Mouse (Mus musculus) kidney, postnatal 0 days (tissue): ENCODE results near the gene Rbpms2. TPM values are rescaled to one million over a fixed set of nuclear protein-coding genes. Genes with fewer than 3 reads are reported as not detected.

ENCODE experiments used
- ATAC-seq: fragments of 200-750 bp; cut with Nextera tagmentation; replicated peaks from 2 replicates; pipeline ENCODE4 v1.8.0; 2017; ENCODE audit warnings: low read depth, moderate number of reproducible peaks, moderate TSS enrichment, moderate library complexity; ENCODE audit not compliant: low FRiP score
- DNase-seq: peaks from one replicate; pipeline ENCODE4 v3.0.0-alpha.2; 2016; ENCODE audit warnings: low spot score
- H3K27ac ChIP-seq: fragments of 300-500 bp; sonication (generic); 2 replicates; pipeline ENCODE4 v1.5.1; 2014; ENCODE audit warnings: mild to moderate bottlenecking
- H3K27me3 ChIP-seq: fragments of 300-500 bp; sonication (generic); 2 replicates; pipeline ENCODE4 v1.6.1; 2014; ENCODE audit warnings: low read length, mixed read lengths; ENCODE audit not compliant: insufficient read depth
- H3K36me3 ChIP-seq: fragments of 300-500 bp; sonication (generic); 2 replicates; pipeline ENCODE4 v1.6.1; 2014; ENCODE audit warnings: low read length, mixed read lengths; ENCODE audit not compliant: insufficient read depth
- H3K4me1 ChIP-seq: fragments of 300-500 bp; sonication (generic); replicated peaks from 2 replicates; pipeline ENCODE4 v1.6.1; 2014; ENCODE audit warnings: antibody characterized with exemption, low read length, mixed read lengths; ENCODE audit not compliant: insufficient read depth
- H3K4me2 ChIP-seq: fragments of 300-500 bp; sonication (generic); 2 replicates; pipeline ENCODE4 v1.6.1; 2014; ENCODE audit warnings: mild to moderate bottlenecking, low read length, moderate library complexity, mixed read lengths
- H3K4me3 ChIP-seq: fragments of 300-500 bp; sonication (generic); replicated peaks from 2 replicates; pipeline ENCODE4 v1.5.1; 2014; ENCODE audit warnings: low read depth, low read length
- H3K9ac ChIP-seq: fragments of 300-500 bp; sonication (generic); 2 replicates; pipeline ENCODE4 v1.6.1; 2014; ENCODE audit warnings: low read depth, low read length
- H3K9me3 ChIP-seq: fragments of 300-500 bp; sonication (generic); replicated peaks from 2 replicates; pipeline ENCODE4 v1.6.1; 2016; ENCODE audit warnings: low read length, inconsistent platforms, mixed read lengths
- CTCF ChIP-seq: IDR thresholded peaks from 2 replicates; pipeline ENCODE4 v1.5.1; 2016; ENCODE audit warnings: antibody characterized with exemption, low read depth, mild to moderate bottlenecking, moderate library complexity
- WGBS: fragments of 180-500 bp; shearing (Covaris S2); extraction: QIAGEN DNeasy Blood & Tissue Kit; methylation state at CpG from one replicate; pipeline ENCODE4 v1.1.7; 2014; 5-methylcytosine and 5-hydroxymethylcytosine counted together
- polyA plus RNA-seq: library from polyadenylated mRNA; unstranded; fragments of >200 nt; fragmentation: Nextera tagmentation; extraction: Ambion mirVana; gene quantifications from 2 replicates; pipeline ENCODE4 v1.2.1, GENCODE M21; 2015

Rbpms2 gene
- polyA plus RNA-seq, 1 experiment from 2014 or later: 38.6 TPM

DNA sequence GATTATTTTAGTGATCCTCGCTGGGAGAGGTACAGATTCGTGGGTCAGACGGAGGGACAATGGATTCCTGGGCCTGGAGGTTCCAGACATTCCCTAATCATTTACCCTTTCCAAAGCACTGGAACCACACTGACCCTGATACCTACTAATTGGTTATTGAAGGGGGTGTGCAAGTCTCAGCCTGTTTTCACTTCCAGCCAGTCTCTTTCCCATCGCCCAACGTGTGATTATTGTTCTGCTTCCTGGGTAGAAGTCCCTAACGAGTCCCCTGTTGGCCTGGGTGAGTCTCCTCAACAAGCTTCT, 42.2 kb upstream of the Rbpms2 start:
- 0% methylated on average over 6 of the region's 6 CpGs for WGBS
- Histone ChIP-seq H3K4me3 (peak overlapping the region; percentile 57), H3K27me3 (no peaks in the 10 kb centered on the region), H3K4me2 (peak overlapping the region; percentile 97), H3K9ac (peak overlapping the region; percentile 57; the same call in 1 of the 2 replicates), H3K4me1 (0 out of 2 replicates have a peak, but pooled peaks cover 11% of the 10 kb centered on the region), H3K9me3 (no peaks in the 10 kb centered on the region), H3K36me3 (0 out of 2 replicates have a peak, but pooled peaks cover 3% of the 10 kb centered on the region), H3K27ac (no peak overlapping the region)
- no peak for DNase-seq
- ATAC-seq: peak; percentile 26; the same call in 1 of the 2 replicates
- TF ChIP-seq CTCF: no peak

DNA sequence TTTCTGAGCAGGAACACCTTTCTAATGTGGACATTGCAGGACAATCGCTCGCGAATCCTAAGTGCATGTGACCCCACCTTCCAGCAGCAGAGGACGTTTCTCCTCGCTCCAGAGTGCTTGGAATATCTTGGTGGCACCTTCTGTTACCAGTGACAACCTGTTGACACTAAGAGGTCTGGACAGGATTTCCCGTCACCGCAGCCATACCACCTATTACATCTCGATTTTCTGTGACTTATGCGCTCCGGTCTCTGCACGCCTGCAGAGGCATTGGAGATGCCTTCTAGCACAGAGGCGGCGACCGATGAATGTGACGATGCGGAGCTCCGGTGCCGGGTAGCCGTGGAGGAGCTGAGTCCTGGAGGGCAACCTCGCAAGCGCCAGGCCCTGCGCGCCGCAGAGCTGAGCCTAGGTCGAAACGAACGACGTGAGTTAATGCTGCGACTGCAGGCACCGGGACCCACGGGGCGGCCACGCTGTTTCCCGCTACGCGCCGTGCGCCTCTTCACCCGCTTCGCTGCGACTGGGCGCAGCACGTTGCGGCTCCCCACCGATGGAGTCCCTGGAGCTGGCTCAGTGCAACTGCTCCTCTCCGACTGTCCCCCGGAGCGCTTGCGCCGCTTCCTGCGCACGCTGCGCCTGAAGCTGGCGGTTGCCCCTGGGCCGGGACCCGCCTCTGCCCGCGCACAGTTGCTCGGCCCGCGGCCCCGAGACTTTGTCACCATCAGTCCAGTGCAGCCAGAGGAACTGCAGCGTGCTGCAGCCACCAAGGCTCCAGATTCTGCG, 41.7 kb upstream of the Rbpms2 start:
- Histone ChIP-seq H3K4me3 (peak overlapping the region; percentile 57), H3K4me1 (0 out of 2 replicates have a peak, but pooled peaks cover 11% of the 10 kb centered on the region), H3K4me2 (peak overlapping the region; percentile 97), H3K27me3 (no peaks in the 10 kb centered on the region), H3K36me3 (0 out of 2 replicates have a peak, but pooled peaks cover 3% of the 10 kb centered on the region), H3K9ac (peak overlapping the region; percentile 57), H3K27ac (no peak overlapping the region), H3K9me3 (no peaks in the 10 kb centered on the region)
- DNase-seq (peak; percentile 52), ATAC-seq (0 out of 2 replicates have a peak, but pooled peaks have one; percentile 20)
- under 1% methylated on average over 64 of the region's 64 CpGs for WGBS
- TF ChIP-seq CTCF: no peak

DNA sequence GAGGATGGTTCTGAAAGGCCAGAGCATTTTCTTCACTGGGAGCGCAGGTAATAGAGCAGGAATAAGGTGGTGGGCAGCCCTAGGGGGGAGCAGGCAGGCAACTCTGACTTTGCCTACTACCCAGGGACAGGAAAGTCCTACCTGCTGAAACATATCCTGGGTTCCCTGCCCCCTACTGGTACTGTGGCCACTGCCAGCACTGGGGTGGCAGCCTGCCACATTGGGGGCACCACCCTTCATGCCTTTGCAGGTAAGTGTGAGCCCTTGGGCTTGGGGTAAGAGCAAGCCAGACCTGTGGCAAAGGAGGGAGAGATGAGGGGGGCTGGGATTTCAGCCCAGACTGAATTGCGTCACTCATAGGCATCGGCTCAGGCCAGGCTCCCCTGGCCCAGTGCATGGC, 40.4 kb upstream of the Rbpms2 start:
- H3K9ac ChIP-seq: no peak overlapping the region
- ATAC-seq (no peak), DNase-seq (no peak)
- TF ChIP-seq CTCF: peak; percentile 28; the same call in 1 of the 2 replicates
- 82% methylated on average over 3 of the region's 3 CpGs for WGBS
- H3K36me3 ChIP-seq: 0 out of 2 replicates have a peak, but pooled peaks cover 6% of the 10 kb centered on the region
- H3K4me3 ChIP-seq: no peak overlapping the region
- H3K27me3 ChIP-seq: no peaks in the 10 kb centered on the region
- H3K4me2 ChIP-seq: peak overlapping the region; percentile 97
- 0 out of 2 replicates have a peak, but pooled peaks cover 11% of the 10 kb centered on the region for H3K4me1 ChIP-seq
- no peaks in the 10 kb centered on the region for H3K9me3 ChIP-seq
- no peak overlapping the region for H3K27ac ChIP-seq

DNA sequence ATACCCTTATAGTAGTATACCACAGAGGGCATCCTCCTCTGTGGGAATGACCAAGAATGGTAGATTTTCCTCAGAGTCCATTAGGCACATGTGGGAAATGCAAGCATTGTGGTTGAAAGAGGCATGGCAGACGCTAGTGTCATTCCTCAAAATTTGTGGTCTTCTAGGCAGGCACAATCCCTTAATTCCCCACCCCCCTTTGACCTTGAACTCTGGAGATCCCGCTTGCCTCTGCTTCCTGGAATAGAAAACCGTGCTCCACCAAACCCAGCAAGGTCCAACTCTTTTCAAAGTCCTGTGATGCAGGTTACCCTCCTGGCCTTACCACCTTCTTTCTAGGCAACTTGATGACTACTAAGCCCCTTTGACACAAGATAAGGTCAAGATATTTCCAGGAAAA, 36.7 kb upstream of the Rbpms2 start:
- H3K36me3 ChIP-seq: 0 out of 2 replicates have a peak, but pooled peaks cover 10% of the 10 kb centered on the region

DNA sequence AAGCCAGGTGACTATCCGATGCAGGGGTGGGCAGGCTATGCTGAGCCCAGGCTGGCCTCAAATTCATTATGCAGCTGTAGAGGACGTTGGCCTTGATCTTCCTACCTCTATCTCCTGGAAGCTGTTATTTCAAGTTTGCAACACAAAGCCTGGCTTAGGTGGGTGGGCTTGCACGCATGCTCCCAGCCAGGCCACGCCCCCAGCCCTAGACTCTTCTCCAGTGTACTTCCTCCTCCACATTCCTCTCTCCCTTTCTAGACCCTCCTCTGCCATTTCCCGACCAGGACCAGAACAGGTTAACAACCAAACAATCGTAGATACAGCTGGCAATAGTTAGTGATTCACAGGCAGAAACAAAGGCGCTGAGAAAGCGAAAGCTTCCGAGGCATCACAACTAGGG, 35.9 kb upstream of the Rbpms2 start:
- H3K4me3 ChIP-seq: no peak overlapping the region
- no peak overlapping the region for H3K27ac ChIP-seq
- H3K27me3 ChIP-seq: no peaks in the 10 kb centered on the region
- H3K9me3 ChIP-seq: no peaks in the 10 kb centered on the region
- no peak for ATAC-seq
- WGBS: 68% methylated on average over 9 of the region's 9 CpGs
- H3K4me1 ChIP-seq: 0 out of 2 replicates have a peak, but pooled peaks cover 5% of the 10 kb centered on the region
- no peak overlapping the region for H3K9ac ChIP-seq
- H3K4me2 ChIP-seq: no peak overlapping the region
- no peak for DNase-seq
- TF ChIP-seq CTCF: no peak
- 0 out of 2 replicates have a peak, but pooled peaks cover 10% of the 10 kb centered on the region for H3K36me3 ChIP-seq

More for the DNA sequence above, 36.7 kb upstream of the Rbpms2 start:
- Histone ChIP-seq H3K4me3 (no peak overlapping the region), H3K9me3 (no peaks in the 10 kb centered on the region), H3K4me2 (no peak overlapping the region), H3K9ac (no peak overlapping the region), H3K27me3 (no peaks in the 10 kb centered on the region), H3K4me1 (0 out of 2 replicates have a peak, but pooled peaks cover 8% of the 10 kb centered on the region), H3K27ac (no peak overlapping the region)
- TF ChIP-seq CTCF: no peak
- no peak for ATAC-seq
- no peak for DNase-seq
- 84% methylated on average over 3 of the region's 3 CpGs for WGBS

DNA sequence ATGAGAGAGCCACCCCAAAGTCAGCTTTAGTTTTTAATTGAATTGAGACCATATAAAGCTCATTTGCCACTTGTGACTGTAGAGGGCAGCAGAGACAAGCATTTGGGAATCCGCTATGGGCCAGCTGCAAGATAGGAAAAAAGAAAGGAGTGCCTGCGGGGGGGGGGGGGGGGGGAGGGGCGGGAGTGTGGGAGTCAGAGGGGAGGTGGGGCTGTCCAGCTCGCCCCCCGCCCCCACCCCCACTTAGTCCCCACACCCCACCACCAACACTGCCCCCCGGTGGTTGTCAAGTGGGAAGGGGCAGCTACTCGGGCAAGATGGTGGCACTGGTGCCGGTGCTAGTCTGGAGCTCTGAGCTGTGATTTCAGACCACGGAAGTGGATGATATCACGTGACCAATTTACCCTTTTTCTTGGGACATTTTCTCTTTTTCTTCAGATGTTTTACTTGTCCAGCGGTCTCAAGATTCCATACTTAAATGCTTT, 30.6 kb upstream of the Rbpms2 start:
- H3K27ac ChIP-seq: no peak overlapping the region
- TF ChIP-seq CTCF: peak; percentile 73
- no peaks in the 10 kb centered on the region for H3K27me3 ChIP-seq
- 0 out of 2 replicates have a peak overlapping the region, but pooled peaks have one; percentile 11 for H3K4me3 ChIP-seq
- no peak for ATAC-seq
- no peaks in the 10 kb centered on the region for H3K4me1 ChIP-seq
- DNase-seq: peak; percentile 86
- 0 out of 2 replicates have a peak overlapping the region, but pooled peaks have one; percentile 27 for H3K4me2 ChIP-seq
- 0 out of 2 replicates have a peak, but pooled peaks cover 4% of the 10 kb centered on the region for H3K36me3 ChIP-seq
- H3K9me3 ChIP-seq: no peaks in the 10 kb centered on the region
- 49% methylated on average over 7 of the region's 11 CpGs for WGBS
- no peak overlapping the region for H3K9ac ChIP-seq
